ENCODE assay signal across 22 mouse cellular contexts in genomic region chr11:44814847-44815246, GRCm38 (mm10).
DNase-seq lines count a peak whose midpoint lies in the region; ATAC-seq and TF ChIP-seq lines count a peak whose summit lies in the region.
"Had no signal": no experiment of that assay in that cellular context is flagged by ENCODE, and none has a peak within 500 bp of the region (broad histone marks: within the 10 kb centered on the region; RNA-seq: fewer than 3 reads in every experiment).

No protein-coding gene starts in this region.

- no peak overlapping the region for H3K9ac ChIP-seq in heart, adult 2 months (ENCODE audit: low read depth, low read length)
- no peak overlapping the region for H3K9ac ChIP-seq in forebrain, postnatal 0 days
- H3K9ac ChIP-seq in intestine, embryonic 15.5 days = no peak overlapping the region
- H3K9ac ChIP-seq: forebrain, embryonic 13.5 days; kidney, embryonic 15.5 days; liver, embryonic 13.5 days; lung, embryonic 14.5 days; midbrain, embryonic 12.5 days had no signal

- peaks cover 5% of the 10 kb centered on the region for H3K4me1 ChIP-seq in heart, adult 2 months (ENCODE audit: control insufficient read depth, insufficient read depth, low read length)
- H3K4me1 ChIP-seq in heart, embryonic 10.5 days = no peaks in the 10 kb centered on the region
- no peaks in the 10 kb centered on the region for H3K4me1 ChIP-seq in forebrain, postnatal 0 days (ENCODE audit: insufficient read depth)
- no peaks in the 10 kb centered on the region for H3K4me1 ChIP-seq in intestine, embryonic 15.5 days (replicated peaks)
- H3K4me1 ChIP-seq: liver, embryonic 13.5 days; midbrain, embryonic 12.5 days had no signal

- peaks cover 3% of the 10 kb centered on the region for H3K36me3 ChIP-seq in heart, adult 2 months (ENCODE audit: control insufficient read depth, insufficient read depth, low read length)
- H3K36me3 ChIP-seq in heart, embryonic 10.5 days = no peaks in the 10 kb centered on the region
- H3K36me3 ChIP-seq in forebrain, postnatal 0 days (ENCODE audit: insufficient read depth) = no peaks in the 10 kb centered on the region
- H3K36me3 ChIP-seq in intestine, embryonic 15.5 days = no peaks in the 10 kb centered on the region
- H3K36me3 ChIP-seq: G1E; kidney, embryonic 15.5 days; liver, embryonic 13.5 days; midbrain, embryonic 12.5 days had no signal

- intact Hi-C loops in heart, adult 2 months (cut with DNase I) = no loop called here

- H3K79me2 ChIP-seq in heart, adult 2 months (replicated peaks; ENCODE audit: control insufficient read depth, insufficient read depth, low read length) = no peaks in the 10 kb centered on the region

- 60% methylated on average over 5 of the region's 5 CpGs for WGBS in heart, adult 2 months
- WGBS in heart, embryonic 10.5 days = 80% methylated on average over 5 of the region's 5 CpGs
- WGBS in forebrain, postnatal 0 days = 79% methylated on average over 5 of the region's 5 CpGs
- WGBS in intestine, embryonic 15.5 days = 79% methylated on average over 5 of the region's 5 CpGs

- H3K4me3 ChIP-seq in heart, adult 2 months = no peak overlapping the region
- no peak overlapping the region for H3K4me3 ChIP-seq in heart, embryonic 10.5 days
- no peak overlapping the region for H3K4me3 ChIP-seq in forebrain, postnatal 0 days (ENCODE audit: low read depth, low read length)
- no peak overlapping the region for H3K4me3 ChIP-seq in intestine, embryonic 15.5 days (replicated peaks)
- H3K4me3 ChIP-seq: forebrain, embryonic 13.5 days; kidney, embryonic 15.5 days; liver, embryonic 13.5 days; midbrain, embryonic 12.5 days had no signal

- H3K27ac ChIP-seq in heart, adult 2 months = no peak overlapping the region
- no peak overlapping the region for H3K27ac ChIP-seq in heart, embryonic 10.5 days
- no peak overlapping the region for H3K27ac ChIP-seq in forebrain, postnatal 0 days (ENCODE audit: low read depth, low read length)
- H3K27ac ChIP-seq in intestine, embryonic 15.5 days = no peak overlapping the region
- H3K27ac ChIP-seq: forebrain, embryonic 13.5 days; hindbrain, postnatal 0 days; kidney, embryonic 15.5 days; liver, embryonic 13.5 days; midbrain, embryonic 12.5 days had no signal

- peak; percentile 48 to 55 for DNase-seq in heart, adult 2 months
- no peak for DNase-seq in heart, embryonic 10.5 days (ENCODE audit: low spot score)
- DNase-seq in gastrocnemius, adult 18-20 months (ENCODE audit: low spot score) = peak; percentile 47
- peak; percentile 42 for DNase-seq in heart, adult 8-10 months (ENCODE audit: low spot score)
- DNase-seq in heart, postnatal 4 days = peak; percentile 29
- no peak for DNase-seq in forebrain, postnatal 0 days
- DNase-seq: adrenal gland, postnatal 14 days; B cell, adult 2 months; cerebellum, adult 2 months; kidney, postnatal 36 days; liver, embryonic 13.5 days; lung, embryonic 14.5 days; thymus, adult 18-20 months; thymus, postnatal 36 days had no signal

- TF ChIP-seq POLR2A in heart, adult 2 months (IDR thresholded peaks at IDR 0.05; ENCODE audit: insufficient read depth, low read depth, low read length) = no peak

- H3K27me3 ChIP-seq in heart, adult 2 months (ENCODE audit: control insufficient read depth, insufficient read depth, low read length) = no peaks in the 10 kb centered on the region
- H3K27me3 ChIP-seq in heart, embryonic 10.5 days (ENCODE audit: insufficient read depth, poor library complexity, severe bottlenecking) = no peaks in the 10 kb centered on the region
- peaks cover 24% of the 10 kb centered on the region for H3K27me3 ChIP-seq in forebrain, postnatal 0 days (ENCODE audit: insufficient read depth, low read length)
- H3K27me3 ChIP-seq in intestine, embryonic 15.5 days (replicated peaks) = no peaks in the 10 kb centered on the region
- H3K27me3 ChIP-seq: CH12.LX; kidney, embryonic 15.5 days; liver, embryonic 13.5 days; midbrain, embryonic 12.5 days had no signal

- ATAC-seq in forebrain, postnatal 0 days = no peak
- no peak for ATAC-seq in intestine, embryonic 15.5 days
- ATAC-seq: forebrain, embryonic 13.5 days; hindbrain, postnatal 0 days; intestine, postnatal 0 days had no signal

- no peaks in the 10 kb centered on the region for H3K9me3 ChIP-seq in heart, embryonic 10.5 days
- H3K9me3 ChIP-seq in forebrain, postnatal 0 days (ENCODE audit: low read length) = no peaks in the 10 kb centered on the region
- H3K9me3 ChIP-seq in intestine, embryonic 15.5 days = no peaks in the 10 kb centered on the region
- H3K9me3 ChIP-seq: forebrain, embryonic 13.5 days; G1E; kidney, embryonic 15.5 days; liver, embryonic 13.5 days; midbrain, embryonic 12.5 days had no signal

- H3K4me2 ChIP-seq in forebrain, postnatal 0 days (ENCODE audit: low read depth) = no peak overlapping the region
- no peak overlapping the region for H3K4me2 ChIP-seq in intestine, embryonic 15.5 days (replicated peaks)
- H3K4me2 ChIP-seq: forebrain, embryonic 13.5 days; kidney, embryonic 15.5 days; liver, embryonic 13.5 days; lung, embryonic 14.5 days; midbrain, embryonic 12.5 days had no signal

- TF ChIP-seq EP300 in heart, adult 2 months (IDR thresholded peaks at IDR 0.05; ENCODE audit: insufficient read depth, low read depth, low read length) = no peak

- TF ChIP-seq CTCF in heart, adult 2 months (IDR thresholded peaks at IDR 0.05) = no peak
- TF ChIP-seq CTCF in forebrain, postnatal 0 days (IDR thresholded peaks at IDR 0.05; ENCODE audit: low read depth) = no peak

Comparison
In these comparisons a context has a peak if more than half of its experiments do, and no peak if none do; other contexts are left out.
1. DNase-seq: peak in heart, adult 2 months (2 of 2), gastrocnemius, adult 18-20 months (single experiment), heart, adult 8-10 months (single experiment) and heart, postnatal 4 days (single experiment); none in heart, embryonic 10.5 days (single experiment) and forebrain, postnatal 0 days (single experiment).